Mouse (Mus musculus) forebrain, embryonic 13.5 days (tissue): ENCODE measurements around the gene Mrpl55. TPM values are rescaled to one million over a fixed set of nuclear protein-coding genes. Genes with fewer than 3 reads are reported as not detected.

Source experiments
- ATAC-seq: fragments of 200-750 bp; cut with Nextera tagmentation; 2 replicates; pipeline ENCODE4 v1.8.0; 2017
- H3K27ac ChIP-seq: fragments of 300-500 bp; sonication (generic); 2 replicates; pipeline ENCODE4 v1.5.1; 2015; ENCODE audit warnings: inconsistent platforms, mild to moderate bottlenecking, moderate library complexity
- H3K27me3 ChIP-seq: fragments of 300-500 bp; sonication (generic); 2 replicates; pipeline ENCODE4 v1.6.1; 2015; ENCODE audit warnings: mild to moderate bottlenecking, inconsistent platforms
- H3K36me3 ChIP-seq: fragments of 300-500 bp; sonication (generic); 2 replicates; pipeline ENCODE4 v1.6.1; 2015; ENCODE audit warnings: mild to moderate bottlenecking, inconsistent platforms; ENCODE audit not compliant: poor library complexity, severe bottlenecking
- H3K4me1 ChIP-seq: fragments of 300-500 bp; sonication (generic); 2 replicates; pipeline ENCODE4 v1.6.1; 2015; ENCODE audit warnings: inconsistent platforms
- H3K4me2 ChIP-seq: fragments of 300-500 bp; sonication (generic); 2 replicates; pipeline ENCODE4 v1.6.1; 2015; ENCODE audit warnings: inconsistent platforms, mild to moderate bottlenecking, moderate library complexity
- H3K4me3 ChIP-seq: fragments of 300-500 bp; sonication (generic); 2 replicates; pipeline ENCODE4 v1.5.1; 2015; ENCODE audit warnings: mild to moderate bottlenecking, inconsistent platforms
- H3K9ac ChIP-seq: fragments of 300-500 bp; sonication (generic); 2 replicates; pipeline ENCODE4 v1.6.1; 2015; ENCODE audit warnings: mild to moderate bottlenecking, inconsistent platforms
- H3K9me3 ChIP-seq: fragments of 300-500 bp; sonication (generic); replicated peaks from 2 replicates; pipeline ENCODE4 v1.6.1; 2016; ENCODE audit warnings: inconsistent platforms
- WGBS: fragments of 180-500 bp; shearing (Covaris S2); methylation state at CpG from one replicate; pipeline ENCODE4 v1.1.7; 2015; 5-methylcytosine and 5-hydroxymethylcytosine counted together
- polyA plus RNA-seq: library from polyadenylated mRNA; unstranded; fragments of >200 nt; fragmentation: Nextera tagmentation; extraction: Ambion mirVana; gene quantifications from 2 replicates; pipeline ENCODE4 v1.2.1, GENCODE M21; 2015

Gene Mrpl55
- polyA plus RNA-seq, 1 experiment from 2014 or later: 103 TPM

DNA sequence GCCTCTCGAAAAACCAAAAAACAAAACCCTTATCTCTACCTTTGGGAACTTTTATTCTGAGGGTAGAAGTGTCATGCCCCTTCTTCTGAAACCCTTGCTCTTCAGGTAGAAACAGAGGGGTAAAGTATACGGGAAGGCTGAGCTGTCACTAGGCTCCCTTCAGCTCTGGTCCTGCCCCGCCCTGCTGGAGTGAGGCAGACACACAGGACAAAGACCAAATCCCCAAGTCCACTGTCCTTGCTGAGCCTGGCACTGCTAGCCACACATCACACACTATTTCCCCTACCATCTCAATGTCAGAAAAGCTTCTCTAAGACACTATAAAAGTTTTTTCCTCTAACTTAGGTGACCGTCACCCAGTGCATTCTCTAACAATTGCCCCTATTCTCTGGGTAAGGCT lies 20.0 kb downstream of the Mrpl55 start:
- Histone ChIP-seq H3K27ac (no peak overlapping the region), H3K4me1 (peaks cover 41% of the 10 kb centered on the region), H3K9ac (no peak overlapping the region), H3K27me3 (no peaks in the 10 kb centered on the region), H3K4me3 (no peak overlapping the region), H3K4me2 (no peak overlapping the region), H3K9me3 (no peaks in the 10 kb centered on the region), H3K36me3 (peaks cover 21% of the 10 kb centered on the region)
- WGBS: 87% methylated on average over 4 of the region's 4 CpGs
- no peak for ATAC-seq

DNA sequence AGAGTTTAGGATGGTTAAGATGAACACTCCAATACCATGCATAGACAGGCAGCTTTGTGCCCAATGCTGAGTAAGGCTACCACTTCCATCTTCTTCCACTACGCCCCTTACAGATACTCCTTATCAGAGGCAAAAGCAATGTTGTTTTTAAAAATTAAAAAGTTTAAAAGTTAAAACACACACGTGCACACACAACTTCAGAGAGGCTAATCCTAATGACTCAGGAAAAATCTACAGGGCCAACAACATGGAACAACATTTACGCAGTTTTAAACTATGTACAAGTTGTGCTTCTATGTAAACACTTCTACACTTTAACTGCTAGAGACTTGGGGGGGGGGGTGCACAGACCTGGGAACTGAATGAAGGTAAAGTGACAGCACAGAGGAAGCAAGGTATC lies 21.7 kb downstream of the Mrpl55 start:
- H3K36me3 ChIP-seq: peaks cover 12% of the 10 kb centered on the region; the same call in 1 of the 2 replicates
- no peak for ATAC-seq
- H3K4me1 ChIP-seq: peaks cover 49% of the 10 kb centered on the region
- H3K4me3 ChIP-seq: no peak overlapping the region
- no peak overlapping the region for H3K27ac ChIP-seq
- no peaks in the 10 kb centered on the region for H3K9me3 ChIP-seq
- WGBS: 95% methylated on average over 3 of the region's 3 CpGs
- no peak overlapping the region for H3K4me2 ChIP-seq
- no peak overlapping the region for H3K9ac ChIP-seq
- H3K27me3 ChIP-seq: no peaks in the 10 kb centered on the region

DNA sequence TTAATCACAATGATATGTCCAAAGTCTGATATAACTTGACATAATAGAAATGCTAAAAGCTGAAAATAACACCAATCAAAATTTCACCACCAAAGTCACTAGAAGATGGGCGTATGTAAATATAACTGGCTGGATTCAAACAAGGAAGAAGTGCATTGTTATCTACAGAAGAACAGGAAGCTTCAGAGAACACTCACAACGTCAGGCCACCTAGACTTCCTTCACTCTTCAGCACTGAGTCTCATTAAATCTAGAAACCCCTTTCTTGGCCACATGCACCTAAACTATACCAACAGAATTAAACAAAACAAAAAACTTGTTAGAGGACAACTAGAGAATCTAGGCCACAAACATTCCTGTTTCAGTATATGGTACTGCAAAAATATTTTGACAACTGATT lies 22.2 kb downstream of the Mrpl55 start:
- ATAC-seq: no peak
- no peak overlapping the region for H3K4me3 ChIP-seq
- H3K36me3 ChIP-seq: peaks cover 9% of the 10 kb centered on the region; the same call in 1 of the 2 replicates
- peaks cover 49% of the 10 kb centered on the region for H3K4me1 ChIP-seq
- WGBS: 77% methylated on average over 2 of the region's 2 CpGs
- no peak overlapping the region for H3K9ac ChIP-seq
- no peak overlapping the region for H3K4me2 ChIP-seq
- no peak overlapping the region for H3K27ac ChIP-seq
- H3K9me3 ChIP-seq: no peaks in the 10 kb centered on the region
- H3K27me3 ChIP-seq: no peaks in the 10 kb centered on the region

DNA sequence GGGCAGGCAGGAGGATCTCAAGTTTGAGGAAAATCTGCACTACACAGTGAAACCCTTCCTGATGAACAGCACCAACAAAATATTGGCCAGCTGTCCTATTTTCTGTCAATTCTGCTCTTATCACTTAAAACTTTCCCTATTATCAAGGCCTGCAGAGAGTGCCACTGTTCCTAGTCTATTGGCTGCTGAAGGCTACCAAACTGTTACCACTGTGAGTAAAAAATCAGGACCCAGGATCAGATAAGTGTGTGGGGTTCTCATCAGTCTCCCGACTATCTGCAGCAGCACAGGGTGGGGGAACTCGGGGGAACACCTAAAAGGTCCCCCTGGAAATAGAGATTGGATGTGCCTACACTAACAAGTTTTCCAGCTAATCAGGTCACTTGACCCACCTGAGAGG lies 22.9 kb downstream of the Mrpl55 start:
- Histone ChIP-seq H3K9me3 (no peaks in the 10 kb centered on the region), H3K9ac (no peak overlapping the region), H3K27ac (no peak overlapping the region), H3K27me3 (no peaks in the 10 kb centered on the region), H3K4me3 (no peak overlapping the region), H3K4me1 (peaks cover 49% of the 10 kb centered on the region), H3K36me3 (peaks cover 4% of the 10 kb centered on the region; the same call in 1 of the 2 replicates), H3K4me2 (peak overlapping the region; percentile 99; the same call in 1 of the 2 replicates)
- 89% methylated on average over 2 of the region's 2 CpGs for WGBS
- ATAC-seq: no peak

DNA sequence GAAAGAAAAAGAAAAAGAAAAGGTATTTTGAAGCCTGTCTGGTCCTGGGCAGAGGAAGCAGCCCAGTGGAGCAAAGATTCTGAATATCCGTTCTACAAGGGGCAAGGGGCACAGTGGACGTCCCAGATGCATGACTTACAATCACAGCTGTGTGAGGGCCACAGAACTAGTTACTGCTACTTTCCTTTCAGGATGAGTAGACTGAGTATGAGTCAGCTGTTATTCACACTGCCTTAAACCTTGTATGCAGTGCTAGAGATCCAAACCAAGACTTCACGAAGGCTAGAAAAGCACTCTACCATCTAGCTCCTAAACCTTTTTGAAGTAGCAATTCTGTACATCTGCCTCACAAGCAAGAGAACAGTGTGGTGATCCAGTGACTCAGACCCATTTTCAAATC lies 24.0 kb downstream of the Mrpl55 start:
- ATAC-seq: no peak
- Histone ChIP-seq H3K36me3 (no peaks in the 10 kb centered on the region), H3K9ac (peak overlapping the region; percentile 97), H3K9me3 (no peaks in the 10 kb centered on the region), H3K27me3 (no peaks in the 10 kb centered on the region), H3K4me1 (peaks cover 49% of the 10 kb centered on the region), H3K27ac (no peak overlapping the region), H3K4me2 (peak overlapping the region; percentile 99), H3K4me3 (peak overlapping the region; percentile 89)
- WGBS: 76% methylated on average over 3 of the region's 3 CpGs

DNA sequence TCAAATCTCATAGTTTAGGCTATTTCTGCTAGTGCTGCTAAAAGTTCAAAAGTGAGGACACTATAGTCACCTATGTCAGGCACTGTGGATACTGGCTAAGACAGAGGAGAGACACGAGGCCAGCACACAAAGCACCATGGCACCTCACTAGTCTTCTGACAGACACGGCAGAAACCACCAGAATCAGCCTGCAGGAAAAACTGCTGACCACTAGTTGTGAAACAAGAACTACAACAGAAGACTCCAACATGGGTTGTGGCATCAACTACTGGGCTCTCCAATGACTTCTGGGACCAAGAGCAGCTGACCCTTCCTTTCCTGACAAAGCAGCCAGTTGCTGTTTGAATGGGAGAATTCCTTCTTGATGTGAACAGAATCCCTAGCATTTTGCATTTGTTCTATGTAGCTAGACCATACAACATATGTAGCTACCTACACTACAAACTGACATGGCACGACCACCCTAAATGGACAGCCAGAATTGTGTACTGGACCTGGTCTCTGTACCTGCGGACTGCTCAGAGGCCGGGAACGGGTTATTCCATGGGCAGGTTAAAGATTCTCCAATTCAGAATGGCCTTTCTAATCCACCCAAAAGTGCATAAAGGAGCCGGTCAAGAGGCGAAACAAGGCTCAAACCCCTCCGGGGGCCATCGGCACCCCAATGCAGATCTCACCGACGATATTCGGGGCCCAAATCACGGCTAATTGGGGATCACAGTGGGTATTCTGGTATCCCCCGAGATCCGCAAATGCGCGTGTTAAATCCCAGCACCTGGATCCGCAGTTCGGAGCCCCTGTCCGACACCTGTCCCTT lies 24.7 kb downstream of the Mrpl55 start:
- peak overlapping the region; percentile 92; the same call in 1 of the 2 replicates for H3K27ac ChIP-seq
- peak overlapping the region; percentile 89 for H3K4me3 ChIP-seq
- H3K9ac ChIP-seq: peak overlapping the region; percentile 97
- H3K27me3 ChIP-seq: no peaks in the 10 kb centered on the region
- no peaks in the 10 kb centered on the region for H3K36me3 ChIP-seq
- H3K4me2 ChIP-seq: peak overlapping the region; percentile 99
- ATAC-seq: no peak
- H3K4me1 ChIP-seq: peaks cover 49% of the 10 kb centered on the region
- WGBS: 7% methylated on average over 21 of the region's 21 CpGs
- no peaks in the 10 kb centered on the region for H3K9me3 ChIP-seq

DNA sequence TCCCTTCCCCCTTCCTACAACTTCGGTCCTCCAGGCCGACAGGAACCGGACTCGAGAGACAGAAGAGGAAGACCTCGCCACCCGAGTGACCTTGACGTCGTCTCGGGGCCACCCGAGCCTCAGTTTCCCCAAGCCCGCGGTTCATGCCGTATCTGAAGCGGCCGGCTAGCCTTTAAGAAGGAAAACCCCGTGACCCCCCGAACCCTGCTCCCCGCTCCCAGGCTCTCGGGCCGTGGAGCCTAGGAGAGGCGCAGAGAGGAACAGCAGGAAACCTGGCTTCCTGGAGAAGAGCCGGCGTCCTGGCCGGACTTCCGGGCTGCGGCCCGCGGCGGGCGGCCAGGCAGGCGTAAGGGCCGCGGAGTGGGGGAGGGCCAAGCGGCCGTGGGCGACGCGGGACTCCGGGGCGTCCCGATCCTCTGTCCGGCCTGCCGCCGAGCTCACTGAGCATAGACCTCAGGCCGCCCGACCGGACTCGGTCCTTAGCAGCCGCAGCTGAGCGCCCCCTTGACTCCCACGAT lies 25.4 kb downstream of the Mrpl55 start:
- Histone ChIP-seq H3K27ac (peak overlapping the region; percentile 92), H3K36me3 (no peaks in the 10 kb centered on the region), H3K9ac (peak overlapping the region; percentile 97), H3K27me3 (0 out of 2 replicates have a peak, but pooled peaks cover 3% of the 10 kb centered on the region), H3K9me3 (no peaks in the 10 kb centered on the region), H3K4me3 (peak overlapping the region; percentile 89), H3K4me2 (peak overlapping the region; percentile 99), H3K4me1 (peaks cover 49% of the 10 kb centered on the region)
- ATAC-seq: peak; percentile 75
- WGBS: under 1% methylated on average over 49 of the region's 51 CpGs

DNA sequence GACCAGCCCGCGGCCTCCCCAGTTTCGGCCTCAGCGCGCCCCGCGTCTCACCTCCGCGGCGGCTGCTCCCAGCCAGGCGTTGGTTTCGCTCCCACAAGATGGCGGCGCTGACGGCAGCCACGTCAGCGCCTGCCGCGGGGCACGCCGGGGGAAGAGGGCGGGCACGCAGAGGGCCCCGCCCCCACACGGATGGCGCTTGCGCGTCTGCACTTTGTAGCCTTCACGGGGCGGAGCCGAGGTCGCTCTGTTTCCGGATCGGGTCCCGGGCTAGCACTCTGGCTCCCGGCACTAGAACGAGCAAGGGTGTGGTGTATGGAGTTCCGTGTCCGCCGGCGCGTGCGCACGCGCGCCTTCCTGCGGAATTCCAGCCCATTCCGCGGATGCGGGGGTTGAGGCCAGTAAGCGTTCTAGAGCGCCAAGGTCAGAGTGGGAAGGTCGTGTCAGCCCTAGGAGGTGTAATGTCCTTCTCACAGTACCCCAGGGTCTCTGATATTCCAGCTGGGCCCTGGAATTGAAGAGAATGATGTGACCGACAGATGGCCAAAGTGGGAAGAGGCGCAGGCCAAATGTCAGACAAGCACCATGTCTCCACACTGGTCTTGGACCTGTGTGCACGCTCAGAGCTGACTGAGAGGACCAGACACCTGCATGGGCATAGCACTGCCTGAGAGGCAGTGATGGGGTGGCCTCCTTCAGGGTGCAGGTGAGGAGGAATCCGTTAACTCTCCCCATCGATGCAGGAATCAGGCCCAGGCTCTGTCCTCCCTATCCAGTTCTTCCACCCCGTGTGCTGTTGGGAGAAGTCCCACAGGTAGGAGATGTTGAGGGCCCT lies 26.1 kb downstream of the Mrpl55 start, which contains the start of gene Arf1:
Gene Arf1 (minus strand): TSS at position 149 of the 832 bp plus-strand sequence.
- 8% methylated on average over 42 of the region's 59 CpGs for WGBS
- Histone ChIP-seq H3K27me3 (0 out of 2 replicates have a peak, but pooled peaks cover 3% of the 10 kb centered on the region), H3K9me3 (no peaks in the 10 kb centered on the region), H3K36me3 (no peaks in the 10 kb centered on the region), H3K9ac (peak within 1 kb of the TSS; percentile 97), H3K4me3 (peak within 1 kb of the TSS; percentile 89), H3K4me1 (peaks cover 46% of the 10 kb centered on the region), H3K4me2 (peak within 1 kb of the TSS; percentile 99), H3K27ac (peak within 1 kb of the TSS; percentile 92)
- peak; percentile 97 for ATAC-seq

DNA sequence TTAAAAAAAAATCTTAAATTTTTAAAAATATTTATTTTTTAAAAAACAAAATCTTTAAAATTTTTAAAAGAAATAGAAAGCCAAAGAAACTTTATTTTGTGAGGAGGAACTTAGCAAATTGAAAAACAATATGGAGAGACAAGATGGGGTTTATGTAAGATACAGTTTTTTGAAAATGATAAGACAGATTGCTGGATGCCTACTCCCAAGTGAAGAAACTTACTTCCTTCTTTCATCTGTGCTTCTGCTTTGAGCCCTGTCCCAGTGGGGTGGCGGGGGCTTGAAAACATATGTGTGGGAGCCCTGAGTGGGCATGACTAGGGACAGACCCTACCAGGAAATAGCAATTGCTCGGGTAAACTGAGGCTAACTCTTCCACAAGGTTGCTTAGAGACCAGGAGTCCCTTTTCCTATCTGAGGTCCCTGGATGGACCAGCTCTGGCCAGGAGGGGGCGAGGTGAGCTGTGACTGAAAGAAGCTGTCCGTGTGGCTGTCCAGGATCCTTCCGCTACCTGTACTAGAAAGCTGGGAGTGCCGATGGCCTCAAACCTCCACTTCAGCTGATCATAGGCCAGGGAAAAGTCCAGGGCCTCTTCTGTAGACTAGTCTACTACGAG lies 28.0 kb downstream of the Mrpl55 start:
- Histone ChIP-seq H3K4me2 (no peak overlapping the region), H3K27ac (no peak overlapping the region), H3K27me3 (0 out of 2 replicates have a peak, but pooled peaks cover 3% of the 10 kb centered on the region), H3K4me1 (peaks cover 29% of the 10 kb centered on the region), H3K9ac (peak overlapping the region; percentile 26; the same call in 1 of the 2 replicates), H3K36me3 (no peaks in the 10 kb centered on the region), H3K9me3 (no peaks in the 10 kb centered on the region), H3K4me3 (no peak overlapping the region)
- no peak for ATAC-seq
- 14% methylated on average over 7 of the region's 7 CpGs for WGBS

DNA sequence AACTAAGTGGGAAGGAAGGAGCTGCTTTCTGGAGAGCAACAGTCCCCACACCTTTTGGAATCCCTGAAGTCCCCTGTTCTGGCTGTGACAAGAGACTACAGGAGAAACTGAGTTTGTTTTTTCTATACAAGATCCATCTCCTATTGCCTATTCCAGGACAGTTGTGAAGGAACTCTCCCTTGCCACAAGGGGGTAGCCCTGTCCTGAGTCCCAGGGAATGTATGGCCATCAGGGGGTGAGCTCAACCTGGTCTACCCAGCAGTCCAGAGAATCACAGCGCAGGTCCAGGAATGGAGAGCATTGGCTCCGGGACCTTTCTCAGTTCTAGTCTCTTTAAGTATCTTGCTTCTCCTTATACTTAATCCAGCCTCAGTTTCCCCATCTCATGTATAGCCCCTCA lies 30.5 kb downstream of the Mrpl55 start:
- Histone ChIP-seq H3K4me2 (no peak overlapping the region), H3K4me1 (peaks cover 8% of the 10 kb centered on the region), H3K4me3 (no peak overlapping the region), H3K9me3 (no peaks in the 10 kb centered on the region), H3K27ac (no peak overlapping the region), H3K27me3 (0 out of 2 replicates have a peak, but pooled peaks cover 3% of the 10 kb centered on the region), H3K9ac (no peak overlapping the region), H3K36me3 (no peaks in the 10 kb centered on the region)
- no peak for ATAC-seq
- 64% methylated on average over 2 of the region's 2 CpGs for WGBS

DNA sequence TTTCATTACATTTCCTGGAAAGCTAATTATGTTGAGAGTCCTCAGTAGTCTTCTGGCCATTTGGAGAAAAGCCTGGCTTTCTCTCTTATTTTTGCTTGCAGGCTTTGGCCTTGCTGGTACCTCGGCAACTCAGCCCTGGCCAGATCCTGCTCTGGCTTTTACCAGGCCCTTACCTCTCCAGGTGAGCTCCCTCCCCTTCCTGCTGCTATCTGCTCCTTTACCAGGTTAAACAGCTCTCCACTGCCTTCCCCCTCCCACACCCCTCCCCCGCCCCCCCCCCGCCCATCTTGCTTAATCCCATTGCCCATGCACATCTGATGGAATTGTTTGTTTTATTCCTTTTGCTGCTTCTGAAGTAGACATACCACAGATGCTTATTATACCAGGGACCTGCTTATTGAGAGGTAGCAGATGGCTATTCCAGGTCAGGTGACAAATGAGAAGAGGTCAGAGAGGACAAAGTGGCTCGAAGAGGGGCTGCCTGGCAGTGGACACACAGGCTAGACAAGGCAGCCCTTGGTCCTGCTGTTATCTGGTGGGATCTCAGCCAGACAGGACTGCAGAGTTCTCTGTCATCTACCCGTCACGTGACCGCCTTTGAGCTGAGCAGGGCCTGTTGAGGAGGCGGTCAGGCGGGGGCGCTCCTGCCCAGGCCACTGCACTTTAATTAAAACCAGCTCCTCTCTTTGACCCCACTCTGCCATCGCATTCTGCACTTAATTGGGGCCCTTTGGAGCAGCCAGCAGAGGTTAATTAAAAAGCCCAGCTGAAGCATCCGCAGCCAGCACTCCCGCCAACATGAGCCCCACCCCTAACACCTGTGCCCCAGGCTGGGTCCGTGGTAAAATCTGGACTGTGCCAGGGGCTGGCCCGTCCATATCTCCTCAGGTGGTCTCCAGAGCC lies 36.5 kb downstream of the Mrpl55 start:
- Histone ChIP-seq H3K4me3 (no peak overlapping the region), H3K9ac (no peak overlapping the region), H3K36me3 (no peaks in the 10 kb centered on the region), H3K27me3 (no peaks in the 10 kb centered on the region), H3K4me1 (peaks cover 16% of the 10 kb centered on the region), H3K4me2 (peak overlapping the region; percentile 9; the same call in 1 of the 2 replicates), H3K27ac (no peak overlapping the region; the same call in 1 of the 2 replicates), H3K9me3 (no peaks in the 10 kb centered on the region)
- peak; percentile 76 for ATAC-seq
- WGBS: 6% methylated on average over 13 of the region's 15 CpGs
